Mouse (Mus musculus): ENCODE measurements around the gene Cyb561d1.

Cyb561d1 gene

GRCm38 (mm10) chr3:108203621-108204325 is 2.8 kb upstream of the Cyb561d1 start:
- peak; percentile 89 for DNase-seq

DNA sequence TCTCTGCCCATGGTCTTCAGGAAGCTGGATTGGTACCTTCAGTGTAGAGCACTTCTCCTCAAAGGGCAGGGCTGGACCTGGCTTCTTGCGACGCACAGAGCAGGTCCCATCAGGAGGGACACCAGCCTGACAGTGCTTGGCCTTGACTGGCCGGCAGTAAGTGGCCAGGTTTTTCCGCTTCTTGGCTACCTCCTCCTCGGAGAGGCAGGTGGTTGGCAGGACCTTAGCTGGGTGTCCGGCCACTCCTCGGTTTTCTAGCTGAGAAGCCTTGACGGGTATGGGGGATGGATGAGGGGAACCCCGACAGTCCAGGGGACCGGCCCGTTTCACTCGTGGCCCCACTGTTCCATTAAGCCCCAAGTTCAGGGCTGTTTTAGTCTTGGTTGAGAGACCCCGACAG is 2.2 kb upstream of the Cyb561d1 start:
- DNase-seq = no peak

- DNase-seq = no peak
Measured at GRCm38 (mm10) chr3:108202506-108202905, 1.5 kb upstream of the Cyb561d1 start.

DNA sequence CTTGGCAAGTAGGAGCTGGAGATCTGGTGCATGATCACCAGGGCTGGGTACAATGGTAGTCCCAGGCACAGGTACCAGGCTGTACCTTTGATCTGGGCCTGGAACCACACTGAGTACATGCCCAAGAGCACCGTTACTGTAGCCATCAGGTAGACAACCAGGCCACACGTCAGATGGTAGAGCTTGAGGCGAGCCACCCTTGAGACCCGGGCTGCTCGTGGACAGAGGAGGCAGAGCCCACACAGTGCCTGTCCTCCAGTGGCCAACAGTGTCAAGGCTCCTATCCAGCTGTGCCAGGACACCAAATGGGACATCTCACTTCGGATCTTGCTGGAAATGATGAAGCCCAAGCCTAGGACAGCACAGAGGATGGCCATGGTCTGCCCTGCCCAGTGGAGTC is 1.8 kb downstream of the Cyb561d1 start:
- DNase-seq = no peak

GRCm38 (mm10) chr3:108197066-108197497 is 3.9 kb downstream of the Cyb561d1 start:
- DNase-seq = no peak

DNA sequence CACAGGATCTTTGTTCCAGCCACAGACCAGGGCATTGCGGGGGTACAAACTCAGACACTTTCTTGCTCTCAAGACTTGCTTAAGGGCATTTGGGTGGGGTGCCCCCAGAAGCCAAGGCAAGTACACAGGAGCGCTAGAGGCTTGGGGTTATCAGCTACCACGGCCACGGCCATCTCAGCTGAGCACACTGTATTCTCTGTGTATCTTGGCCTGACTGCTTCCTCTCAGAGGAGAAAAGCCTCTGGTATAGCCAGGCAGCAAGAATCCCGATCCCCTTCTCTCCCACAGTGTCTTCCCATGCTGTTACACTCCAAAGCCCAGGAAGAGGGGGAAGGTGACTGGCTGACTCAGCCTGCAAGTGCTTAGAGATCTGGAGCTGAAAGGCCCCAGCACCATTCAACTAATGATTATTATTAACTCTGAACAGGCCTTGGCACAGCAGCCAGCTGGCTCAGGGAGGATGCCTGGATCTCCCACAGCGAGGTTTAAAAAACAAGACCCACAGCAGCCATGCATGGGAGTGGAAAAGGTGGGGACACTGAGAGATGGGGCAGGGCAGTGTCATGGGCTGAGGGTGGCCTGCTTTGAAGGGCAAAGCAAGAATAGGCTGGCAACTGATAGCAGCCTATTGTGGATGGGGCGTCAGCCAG is 4.9 kb downstream of the Cyb561d1 start:
- no peak for DNase-seq

DNA sequence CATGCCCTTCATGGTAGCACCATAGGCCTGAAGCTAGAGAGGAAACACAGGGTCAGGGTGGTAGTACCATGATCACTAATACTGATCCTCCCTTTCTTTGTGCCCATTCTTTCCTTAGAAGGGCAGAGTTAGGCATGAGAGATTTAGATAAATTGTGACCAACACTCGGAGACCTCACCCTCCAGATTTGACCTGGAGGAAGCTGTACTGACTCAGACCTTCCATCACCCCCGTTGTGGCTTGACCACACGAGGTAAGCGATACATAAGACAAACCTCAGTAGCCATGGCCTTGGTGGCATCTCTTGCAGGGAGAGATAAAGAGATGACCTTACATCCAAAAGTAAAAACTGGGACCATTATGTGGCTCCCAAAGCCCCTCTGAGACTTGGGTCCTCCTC is 5.7 kb downstream of the Cyb561d1 start:
- no peak for DNase-seq

GRCm38 (mm10) chr3:108193686-108194085 is 7.3 kb downstream of the Cyb561d1 start:
- no peak for DNase-seq

- DNase-seq = no peak
Measured at GRCm38 (mm10) chr3:108189897-108190296, 11.1 kb downstream of the Cyb561d1 start.

GRCm38 (mm10) chr3:108188716-108189490 is 12.1 kb downstream of the Cyb561d1 start:
- DNase-seq = no peak

- no peak for DNase-seq
Measured at GRCm38 (mm10) chr3:108187111-108187795, 13.8 kb downstream of the Cyb561d1 start.

DNA sequence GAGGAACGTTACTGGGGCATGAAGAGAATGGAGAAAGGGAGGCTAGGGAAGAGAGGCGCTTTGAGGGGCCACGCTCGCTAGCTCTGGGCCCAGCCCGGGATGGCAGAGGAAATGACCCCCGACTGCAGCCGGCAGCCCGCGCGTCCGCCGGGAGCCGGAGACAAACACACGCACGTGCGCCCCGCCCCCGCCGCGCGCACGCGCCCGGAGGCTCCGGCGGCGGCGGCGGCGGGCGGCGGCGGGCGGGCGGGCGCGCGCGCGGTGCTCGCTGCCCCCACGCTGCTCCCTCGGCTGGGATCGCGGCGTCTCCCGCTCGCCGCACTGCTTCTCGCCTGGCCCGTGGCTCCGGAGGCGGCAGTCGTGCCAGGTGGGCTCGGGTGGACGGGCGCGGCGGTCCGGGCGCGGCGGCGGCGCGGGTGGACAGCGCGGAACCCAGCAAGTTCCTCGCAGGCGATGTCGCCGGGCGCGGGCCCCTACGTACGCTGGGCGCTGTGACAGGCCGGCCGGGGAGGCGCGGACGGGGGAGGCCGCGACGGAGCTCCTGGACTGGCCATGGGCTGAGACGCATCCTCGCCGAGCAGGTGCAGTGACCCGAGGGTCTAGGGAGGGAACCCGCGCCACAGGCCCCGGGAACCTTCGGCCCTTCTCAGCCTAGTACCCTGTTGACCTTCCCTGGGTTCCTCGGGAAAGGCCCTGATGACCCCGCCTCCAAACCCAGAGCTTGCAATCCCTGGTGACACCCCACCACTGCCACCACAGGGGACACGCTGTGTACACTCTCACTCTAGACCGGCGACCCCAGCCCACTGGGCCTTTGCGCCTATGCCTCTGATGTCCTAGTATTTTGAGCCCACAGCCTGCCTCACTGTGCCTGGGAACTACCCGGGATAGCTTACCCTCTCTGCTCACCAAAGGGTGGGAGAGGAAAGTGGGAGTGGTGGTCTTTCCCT is 14.6 kb downstream of the Cyb561d1 start, which contains the start of gene Amigo1:
TSS of gene Amigo1 (plus strand) at position 238 of the 950 bp plus-strand sequence.
- peak; percentile 71 for DNase-seq

GRCm38 (mm10) chr3:108185460-108186097 is 15.4 kb downstream of the Cyb561d1 start:
- DNase-seq = no peak

DNA sequence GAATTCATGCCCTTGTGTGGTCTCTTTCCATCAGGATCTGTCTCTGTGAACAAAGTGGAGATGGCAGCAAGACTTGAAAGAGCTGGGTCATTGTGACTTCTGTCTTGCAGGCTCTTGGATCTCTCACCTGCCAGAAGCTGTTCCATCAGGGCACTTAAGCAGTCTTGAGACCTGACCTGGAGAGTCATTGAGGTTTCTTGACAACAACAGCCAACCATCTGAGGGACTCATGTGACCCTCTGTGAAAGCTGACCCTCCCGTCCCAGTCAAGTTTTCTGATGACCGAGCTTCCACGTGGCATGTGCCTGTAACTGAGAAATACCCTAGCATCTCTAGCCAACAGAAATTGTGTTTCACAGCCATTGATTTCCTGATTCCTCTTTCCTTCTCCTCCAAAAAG is 16.3 kb downstream of the Cyb561d1 start:
- DNase-seq = no peak

DNA sequence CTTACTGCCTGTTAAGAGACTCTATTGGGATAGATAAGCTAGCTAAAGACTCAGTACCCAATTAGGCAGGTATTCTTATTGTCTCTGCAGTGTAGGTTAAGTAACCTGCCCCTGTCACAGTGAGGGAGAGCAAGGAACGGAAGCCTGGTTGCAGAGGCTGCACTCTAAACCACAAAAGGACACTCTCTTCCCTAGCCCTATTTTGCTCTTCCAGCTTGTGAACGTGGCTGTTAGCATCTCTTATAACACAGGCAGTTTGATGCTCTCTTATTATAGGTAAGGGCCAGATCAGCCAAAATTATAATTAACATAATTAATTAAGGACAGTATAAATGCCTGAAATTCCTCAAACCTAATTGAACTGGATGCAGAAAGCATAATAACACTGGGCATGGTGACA is 20.5 kb downstream of the Cyb561d1 start:
- no peak for DNase-seq

DNA sequence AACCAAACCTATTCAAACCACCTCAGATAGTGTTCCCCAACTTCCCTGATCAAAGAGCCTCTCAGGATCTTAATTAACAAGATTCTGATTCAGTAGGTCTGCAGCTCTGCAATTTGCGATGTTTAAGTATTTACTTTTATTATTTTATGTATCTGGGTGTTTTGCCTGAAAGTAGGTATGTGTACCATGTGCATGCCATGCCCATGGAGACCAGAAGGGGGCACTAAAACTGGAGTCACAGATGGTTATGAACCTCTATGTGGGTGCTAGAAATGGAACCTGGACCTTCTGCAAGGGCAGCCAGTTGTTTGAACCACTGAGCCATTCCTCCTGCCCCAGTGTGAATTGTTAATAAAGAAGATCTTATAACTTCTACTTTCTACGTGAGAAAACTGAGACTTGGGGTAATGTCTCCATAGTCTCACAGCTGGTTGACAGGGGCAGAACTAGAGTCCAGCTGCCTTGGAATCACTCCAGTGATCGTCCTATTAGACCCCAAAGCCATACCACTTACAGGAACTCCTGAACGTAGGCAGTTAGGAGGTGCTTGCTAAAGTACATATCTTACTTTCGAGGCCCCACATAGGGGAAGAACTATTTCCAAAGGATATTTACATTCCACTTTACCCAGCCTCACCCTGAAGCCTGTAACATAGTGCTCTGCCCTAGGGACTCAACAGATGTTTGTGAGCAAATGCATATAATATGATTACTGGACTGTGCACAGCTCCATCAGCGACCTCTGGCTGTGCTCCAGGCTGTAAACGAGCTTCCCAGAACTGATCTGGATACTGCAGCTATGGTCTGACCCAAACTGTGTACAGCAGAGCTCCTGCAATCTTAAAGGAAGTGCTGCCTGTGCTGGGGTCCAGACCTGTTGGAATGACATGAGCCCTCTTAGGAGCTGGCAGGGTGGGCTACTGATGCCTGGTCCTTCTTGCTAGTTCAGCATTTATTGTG is 22.0 kb downstream of the Cyb561d1 start:
- no peak for DNase-seq

DNA sequence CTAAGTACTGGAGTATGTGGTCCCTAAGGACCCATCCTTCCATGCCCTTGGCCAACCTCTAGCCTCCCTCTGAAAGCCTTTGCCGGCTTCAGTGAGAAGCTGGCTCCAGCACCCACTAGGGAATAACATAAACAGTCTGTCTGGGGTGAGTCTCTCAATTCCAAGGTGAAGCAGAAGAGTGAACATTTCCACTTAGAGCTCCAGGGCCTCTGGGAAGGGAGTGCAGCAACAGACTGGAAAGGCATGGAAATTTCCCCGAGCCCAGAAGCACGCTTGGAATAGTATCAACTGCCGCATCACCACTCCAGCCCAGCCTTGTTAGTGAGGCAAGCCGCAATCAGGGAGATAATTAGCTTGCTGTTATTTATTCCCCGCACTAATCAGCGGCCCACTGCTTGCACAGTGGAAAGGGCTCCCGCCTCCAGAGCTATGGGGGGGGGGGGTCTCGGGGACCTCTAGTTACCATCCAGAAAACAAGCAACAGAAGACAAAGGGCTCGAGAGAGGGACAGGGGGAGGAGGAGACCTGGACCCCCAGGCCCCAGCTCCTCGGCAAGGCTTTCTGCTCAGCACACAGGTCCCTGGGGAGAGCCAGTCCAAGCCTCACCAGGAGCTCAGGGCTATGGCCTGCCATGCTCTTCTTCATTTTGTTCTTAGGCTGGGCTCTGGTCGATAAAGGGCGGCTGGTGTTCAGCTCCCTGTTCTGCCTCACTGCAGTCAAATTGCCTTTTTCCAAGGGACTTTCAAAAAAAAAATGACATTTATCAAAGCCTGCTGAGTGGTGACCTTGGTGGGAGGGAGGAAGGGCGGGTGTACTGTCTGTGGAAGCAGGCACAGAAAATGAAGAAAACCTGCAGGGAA is 26.1 kb downstream of the Cyb561d1 start:
- DNase-seq = no peak

GRCm38 (mm10) chr3:108169199-108169598 is 31.8 kb downstream of the Cyb561d1 start:
- no peak for DNase-seq

DNA sequence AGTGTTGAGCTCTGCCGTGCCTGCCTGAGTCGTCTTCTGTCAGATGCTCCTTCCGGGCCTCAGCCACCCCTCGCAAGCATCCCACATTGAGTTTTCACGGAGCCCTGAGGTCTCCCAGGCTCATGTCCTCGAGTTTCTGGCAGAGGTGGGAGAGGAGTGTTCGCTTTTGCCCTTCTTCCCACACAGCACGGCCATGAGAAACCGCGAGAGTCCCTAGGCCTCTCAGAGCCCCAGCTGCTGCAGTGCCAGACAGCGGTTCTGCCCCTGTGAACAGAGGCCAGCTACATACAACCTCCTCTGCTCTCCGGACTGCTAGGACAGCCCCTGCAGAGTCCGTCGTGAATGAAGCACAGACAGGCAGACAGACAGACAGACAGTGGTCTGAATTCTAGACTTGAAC is 33.5 kb downstream of the Cyb561d1 start:
- DNase-seq = no peak

Data from kidney, adult 18-20 months (tissue).